Comparison of ENCODE assay signal across 7 mouse cellular contexts in genomic region chr2:178664977-178665376, GRCm38 (mm10).
A peak's percentile ranks its signal among the peaks of the same experiment; 100 is the strongest.
DNase-seq lines count a peak whose midpoint lies in the region.

No protein-coding gene starts in this region.

- 9% methylated on average over 4 of the region's 4 CpGs for WGBS in large intestine, adult 2 months

- DNase-seq in CD4-positive, CD25-positive, alpha-beta regulatory T cell, adult 2 months (ENCODE audit: low read depth, low spot score): peak; percentile 65
- DNase-seq in Muller cell, postnatal 12 days (ENCODE audit: inconsistent ontology term): peak; percentile 62
- DNase-seq in cerebellum, postnatal 25 days: peak; percentile 41 to 70
- DNase-seq in gastrocnemius, postnatal 10 days: peak; percentile 72
- DNase-seq in large intestine, adult 2 months (ENCODE audit: low read depth, low spot score): peak; percentile 55
- peak; percentile 83 for DNase-seq in lung, postnatal 36 days
- peak; percentile 29 for DNase-seq in spleen, adult 12 weeks (ENCODE audit: low spot score)

Comparison
In these comparisons a context has a peak if more than half of its experiments do, and no peak if none do; other contexts are left out.
1. Peak in every context shown above with its lines: DNase-seq.
2. DNase-seq: peak in every context shown above with its lines; median percentile 83 in lung, postnatal 36 days; 72 in gastrocnemius, postnatal 10 days; 65 in CD4-positive, CD25-positive, alpha-beta regulatory T cell, adult 2 months; 62 in Muller cell, postnatal 12 days; 56 in cerebellum, postnatal 25 days; 55 in large intestine, adult 2 months; 29 in spleen, adult 12 weeks.